Mouse (Mus musculus) frontal cortex, postnatal 14 days (tissue): Measurements from ENCODE around the gene Gzma.

ENCODE experiments used
- DNase-seq, 2 experiments: peaks; one replicate each; pipeline ENCODE4 v3.0.0; 2022; ENCODE audit warnings: low spot score in 2 of 2

Gzma gene

GRCm38 (mm10) chr13:113100879-113101278 is at the start of gene Gzma:
Gene Gzma (minus strand): TSS chr13:113100981.
- no peak for DNase-seq

DNA sequence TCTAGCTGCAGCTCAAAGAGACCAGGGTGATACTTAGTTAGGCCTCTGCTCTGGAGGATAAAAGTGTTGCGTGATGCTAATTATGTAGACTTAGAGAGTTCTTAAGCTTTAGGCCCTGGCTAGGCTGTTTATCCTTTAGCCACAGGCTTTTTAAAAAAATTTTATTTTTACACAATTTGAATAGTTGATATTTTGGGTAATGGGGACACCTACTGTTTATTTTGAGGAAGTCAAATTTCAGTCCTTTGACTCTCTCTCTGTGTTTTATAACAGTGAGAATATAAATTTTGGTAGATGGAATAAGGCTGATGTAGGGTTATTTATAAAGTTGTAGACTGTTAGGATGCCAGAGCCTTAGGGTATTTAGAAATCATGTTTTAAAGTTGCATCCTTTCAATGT is 38.8 kb upstream of the Gzma start:
- DNase-seq, result no peak

- no peak for DNase-seq
Observed at GRCm38 (mm10) chr13:113129974-113130373, 29.2 kb upstream of the Gzma start.

- no peak for DNase-seq
Observed at GRCm38 (mm10) chr13:113121326-113121725, 20.5 kb upstream of the Gzma start.

DNA sequence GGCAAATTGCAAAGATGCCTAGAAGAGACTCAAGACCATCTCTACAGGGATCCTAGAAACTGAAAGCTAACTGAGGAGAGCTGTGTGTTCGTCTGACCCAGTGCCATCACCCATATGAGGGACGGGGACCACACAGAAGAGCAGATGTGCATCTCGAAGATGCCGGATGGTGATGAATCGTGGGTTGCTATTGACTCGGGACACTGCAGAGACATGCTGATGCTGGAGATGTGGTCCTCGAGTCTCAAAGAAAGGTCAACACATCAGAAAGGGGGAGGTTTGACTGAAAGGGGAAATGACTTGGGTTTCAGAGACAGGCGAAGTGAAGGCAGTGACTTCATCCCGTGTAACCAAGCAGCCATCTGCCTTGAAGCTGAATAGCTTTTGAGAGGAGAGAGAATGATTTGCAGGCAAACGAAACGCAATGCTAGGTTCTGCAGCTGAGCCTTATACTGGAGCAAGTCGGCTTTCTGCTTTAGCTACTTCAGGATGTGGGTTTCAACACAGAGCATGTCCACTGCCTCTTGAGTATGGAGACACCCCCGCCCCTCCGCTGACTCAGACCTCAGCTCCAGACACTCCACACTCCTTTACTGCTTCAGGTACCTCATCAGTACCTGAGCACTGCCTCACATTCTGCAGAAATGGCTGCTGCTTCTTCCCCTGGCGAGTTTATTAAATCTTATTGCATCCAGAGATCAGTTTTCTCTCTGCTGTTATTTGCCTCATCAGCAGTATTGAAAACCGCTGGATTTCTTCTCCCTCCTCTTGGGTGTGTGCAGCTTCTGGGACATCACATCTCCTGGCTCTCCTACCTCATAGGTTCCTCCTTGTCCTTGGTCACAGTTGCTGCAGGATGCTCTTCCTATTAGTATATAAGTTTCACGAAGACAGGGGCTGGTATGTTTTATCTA is 19.8 kb upstream of the Gzma start:
- DNase-seq, result no peak

DNA sequence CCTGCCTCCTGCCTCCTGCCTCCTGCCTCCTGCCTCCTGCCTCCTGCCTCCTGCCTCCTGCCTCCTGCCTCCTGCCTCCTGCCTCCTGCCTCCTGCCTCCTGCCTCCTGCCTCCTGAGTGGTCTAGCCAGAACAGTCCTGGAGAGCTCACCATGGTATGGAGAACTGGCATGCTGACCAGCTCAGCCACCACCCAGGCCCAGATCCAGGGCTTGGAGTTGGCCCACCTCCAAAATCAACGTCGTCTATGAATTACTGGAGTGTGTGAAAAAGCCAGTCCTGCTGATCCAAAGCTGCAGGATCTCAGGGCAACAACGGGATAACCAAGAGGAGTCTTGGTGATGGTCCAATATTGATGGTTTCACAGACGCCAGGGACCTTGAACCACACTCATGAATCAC is 18.2 kb upstream of the Gzma start:
- no peak for DNase-seq

DNA sequence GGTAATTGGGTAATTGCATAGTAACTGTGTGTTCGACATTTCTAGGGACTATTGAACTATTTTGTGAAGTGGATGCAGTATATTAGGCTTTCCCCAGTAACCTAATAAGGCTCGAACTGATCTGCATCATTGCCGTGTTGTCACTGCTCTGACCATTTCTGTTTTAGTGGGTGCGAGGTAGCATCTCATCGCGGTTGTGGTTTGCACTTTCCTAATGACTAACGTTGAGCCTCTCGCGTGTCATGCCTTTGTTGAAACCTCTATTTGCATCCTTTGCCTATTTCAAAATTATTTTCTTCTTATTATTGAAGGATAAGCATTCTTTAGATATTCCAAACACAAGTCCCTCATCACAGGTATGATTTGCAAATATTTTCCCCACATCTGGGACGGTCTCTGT is 4.0 kb upstream of the Gzma start:
- DNase-seq, result no peak

- DNase-seq, result no peak
Observed at GRCm38 (mm10) chr13:113101804-113102203, 1.0 kb upstream of the Gzma start.

DNA sequence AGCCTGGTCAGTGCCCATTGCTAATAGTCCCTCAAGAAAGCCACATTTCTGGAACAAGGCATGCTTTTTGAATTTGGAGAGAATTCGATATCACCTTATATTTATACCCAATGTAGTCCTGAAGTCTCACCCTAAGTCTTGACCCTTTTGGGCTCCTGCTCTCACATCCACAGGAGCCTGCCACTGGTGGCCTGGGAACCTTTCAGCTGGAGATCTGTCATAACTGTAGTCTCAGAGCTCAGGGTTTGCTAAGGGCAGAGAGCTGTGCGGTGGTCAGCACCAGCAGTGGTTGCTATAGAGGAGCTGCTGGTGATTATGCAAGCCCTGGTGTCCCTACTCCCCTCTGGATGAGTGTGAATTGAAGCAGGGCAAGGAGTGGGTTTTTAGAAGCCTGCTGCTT is 2.4 kb downstream of the Gzma start:
- DNase-seq, result no peak

GRCm38 (mm10) chr13:113097011-113097410 is 3.8 kb downstream of the Gzma start:
- no peak for DNase-seq

GRCm38 (mm10) chr13:113094618-113095017 is 6.2 kb downstream of the Gzma start:
- DNase-seq, result no peak

- DNase-seq, result no peak
Observed at GRCm38 (mm10) chr13:113090489-113090888, 10.3 kb downstream of the Gzma start.

DNA sequence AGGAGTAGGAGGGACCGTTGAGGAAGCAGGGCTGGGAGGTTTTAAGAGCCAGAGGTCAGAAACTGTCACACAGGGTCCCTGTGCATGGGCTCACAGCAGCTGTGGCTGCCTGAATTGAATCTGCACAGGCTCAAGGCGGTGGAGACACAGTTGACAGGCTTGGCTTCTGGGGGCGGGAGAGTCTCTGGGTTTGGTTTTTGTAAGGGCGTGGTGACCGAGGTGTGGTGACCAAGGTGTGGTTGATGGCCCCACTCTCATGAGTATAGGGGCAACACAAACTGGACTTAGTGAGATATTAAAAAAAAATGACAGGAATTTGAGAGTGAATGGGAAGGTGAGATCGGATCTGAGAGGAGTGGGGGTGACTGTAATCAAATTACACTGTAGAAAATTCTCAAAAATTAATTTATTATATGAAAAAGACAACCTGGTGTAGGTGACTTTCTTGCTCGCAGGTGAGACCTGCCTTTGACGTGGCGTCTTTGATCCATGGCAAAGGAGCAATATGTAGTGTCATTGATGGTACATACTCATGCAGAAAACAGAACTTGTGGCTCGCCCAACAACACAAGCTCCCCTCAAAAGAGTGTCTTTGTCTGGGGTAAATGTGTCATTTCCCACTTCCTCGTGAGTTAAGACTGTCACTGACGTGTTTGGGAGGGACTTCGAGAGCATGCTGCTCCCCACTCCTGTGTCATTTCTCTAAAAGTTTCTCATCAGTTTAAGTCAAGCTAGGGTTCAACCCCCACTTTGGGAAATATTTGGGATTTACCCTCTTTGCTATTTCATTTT is 13.4 kb downstream of the Gzma start:
- no peak for DNase-seq

DNA sequence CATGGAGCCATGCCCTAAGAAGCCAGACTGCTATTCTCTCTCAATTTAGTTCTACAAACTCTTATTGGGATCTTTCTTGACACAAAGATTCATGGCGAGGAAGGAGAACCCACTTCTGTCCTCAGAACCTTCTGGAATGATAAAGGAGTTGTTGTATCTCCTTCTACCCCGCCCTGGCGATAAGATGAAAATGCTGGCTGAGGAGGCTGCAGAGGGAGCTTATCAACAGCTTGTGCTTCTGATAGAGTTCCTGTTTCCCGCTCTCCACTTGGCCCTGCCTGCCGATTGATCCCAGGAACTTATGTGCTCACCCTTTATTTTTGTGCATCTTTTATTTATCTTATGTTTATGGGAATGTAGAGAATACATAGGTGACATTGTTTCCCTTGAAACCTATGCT is 16.0 kb downstream of the Gzma start:
- DNase-seq, result no peak

GRCm38 (mm10) chr13:113082101-113082500 is 18.7 kb downstream of the Gzma start:
- DNase-seq, result no peak

- no peak for DNase-seq
Observed at GRCm38 (mm10) chr13:113079021-113079420, 21.8 kb downstream of the Gzma start.

GRCm38 (mm10) chr13:113064542-113064941 is 36.2 kb downstream of the Gzma start:
- DNase-seq, result no peak

- DNase-seq, result no peak
Observed at GRCm38 (mm10) chr13:113061746-113062145, 39.0 kb downstream of the Gzma start.

GRCm38 (mm10) chr13:113055826-113056225 is 45.0 kb downstream of the Gzma start:
- DNase-seq, result no peak

GRCm38 (mm10) chr13:113054230-113054629 is 46.6 kb downstream of the Gzma start:
- no peak for DNase-seq

DNA sequence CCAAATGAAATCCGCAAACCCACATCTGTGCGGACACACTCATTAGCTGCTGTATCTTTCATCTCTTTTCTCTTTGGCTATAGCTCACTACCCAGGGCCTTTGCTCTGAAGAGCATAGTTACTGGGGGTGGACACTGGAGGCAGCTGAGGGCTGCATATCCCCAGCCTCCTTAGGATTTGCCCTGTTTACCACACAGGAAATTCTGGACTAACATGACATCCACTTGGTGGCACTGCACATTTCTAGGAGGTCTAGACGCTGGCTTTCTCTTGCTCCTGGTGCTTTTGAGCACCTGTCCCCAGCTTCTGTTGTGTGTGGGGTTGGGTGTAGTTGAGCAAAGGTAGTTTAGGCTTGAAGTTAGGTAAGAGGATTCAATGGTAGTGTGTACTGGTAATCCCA is 53.1 kb downstream of the Gzma start:
- no peak for DNase-seq

- no peak for DNase-seq
Observed at GRCm38 (mm10) chr13:113047018-113047417, 53.8 kb downstream of the Gzma start.
